Mouse (Mus musculus) c-Kit-positive CD71-negative TER-119-negative erythroid progenitor cells, embryonic 14.5 days (primary cell): ENCODE results near the gene Osm.
A peak's percentile ranks its signal among the peaks of the same experiment; 100 is the strongest.

ENCODE experiments used
- DNase-seq: peaks from one replicate; pipeline ENCODE4 v3.0.0-alpha.2; 2013; ENCODE audit warnings: low read depth

Osm gene

DNA sequence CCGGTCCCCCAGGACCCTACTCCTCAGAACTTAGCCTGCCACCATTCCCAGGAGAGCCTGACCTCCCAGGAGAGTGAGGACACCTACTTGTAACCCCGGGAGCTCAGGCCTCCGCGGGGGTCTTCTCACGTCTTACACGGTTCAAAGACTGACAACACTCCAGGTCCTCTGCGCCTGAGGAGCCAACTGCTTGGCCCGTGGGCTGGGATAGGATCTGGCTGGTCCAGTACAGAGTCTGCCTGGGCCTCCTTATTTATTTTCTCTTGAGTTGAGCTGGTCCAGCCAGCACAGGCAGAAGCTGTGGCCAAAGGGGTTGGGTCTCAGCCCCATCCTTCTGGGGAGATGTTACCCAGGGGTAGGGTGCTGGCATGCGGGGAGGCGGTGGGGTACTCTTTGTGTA is 21.2 kb upstream of the Osm start:
- DNase-seq: no peak

DNA sequence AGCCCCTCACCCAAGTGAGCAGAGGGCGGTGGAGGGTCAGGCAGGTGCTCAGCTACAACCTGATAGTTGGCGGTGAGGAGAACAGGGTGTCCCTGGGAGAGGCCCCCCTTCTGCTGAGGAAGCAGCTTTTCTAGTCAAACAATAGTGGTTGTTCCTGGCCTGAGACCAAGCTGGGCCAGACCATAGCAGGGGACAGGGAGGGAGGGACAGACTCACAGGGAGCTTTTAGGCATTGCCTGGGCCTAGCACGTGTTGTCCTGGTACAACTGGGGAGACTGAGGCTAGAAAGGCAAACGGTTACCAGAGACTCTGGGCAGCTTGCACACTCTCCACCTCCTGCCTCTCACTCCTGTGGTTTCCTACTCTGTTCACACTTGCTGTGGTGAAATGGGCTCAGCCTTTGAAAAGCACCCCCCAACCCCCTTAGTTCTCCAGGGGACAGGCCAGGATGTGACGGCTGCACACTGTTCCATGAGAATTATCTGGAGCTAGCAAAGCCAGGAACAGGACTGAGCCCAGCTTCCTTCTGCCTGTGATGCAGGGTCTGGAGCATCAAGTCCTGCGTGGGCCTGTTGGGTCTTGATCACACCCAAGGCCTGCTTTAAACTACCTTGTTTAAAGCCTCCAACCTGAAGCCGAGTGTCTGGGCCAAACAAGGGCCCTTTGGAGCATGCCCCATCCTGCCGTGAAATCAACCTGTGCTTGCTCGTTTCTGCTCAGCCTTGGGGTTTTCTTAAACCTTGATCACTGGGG is 19.8 kb upstream of the Osm start:
- no peak for DNase-seq

DNA sequence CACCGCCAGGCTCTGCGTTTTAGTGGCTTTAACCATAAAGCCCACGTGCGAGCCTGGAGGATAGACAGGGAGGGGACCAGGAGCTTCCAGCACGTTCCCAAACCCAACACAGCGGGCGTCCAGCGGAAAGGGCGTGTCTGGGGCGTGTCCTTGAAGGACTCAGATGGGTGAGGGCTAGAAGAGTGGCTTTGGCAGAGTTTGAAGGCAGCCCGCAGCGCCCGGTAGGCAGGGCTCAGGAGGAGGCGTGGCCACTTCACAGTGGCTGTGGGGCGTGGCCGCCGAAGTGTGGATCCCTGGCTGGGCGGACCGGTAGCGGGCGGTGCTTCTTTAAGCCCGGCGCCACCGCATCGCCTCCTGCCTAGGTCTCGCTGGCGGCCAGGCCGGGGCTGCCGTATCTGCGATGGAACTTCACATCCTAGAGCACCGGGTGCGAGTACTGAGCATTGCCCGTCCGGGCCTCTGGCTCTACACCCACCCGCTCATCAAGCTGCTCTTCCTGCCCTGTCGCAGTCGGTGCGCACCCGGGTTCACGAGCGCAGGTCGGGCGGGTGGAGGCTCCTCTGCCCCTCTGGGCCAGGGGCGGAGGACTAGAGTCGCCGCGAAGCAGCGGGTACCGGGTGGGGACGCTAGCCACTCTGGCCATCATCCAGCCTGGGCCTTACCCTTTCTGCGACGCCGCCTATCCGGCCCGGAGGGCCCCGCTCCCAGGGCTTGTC is 18.1 kb upstream of the Osm start, which contains the start of gene Castor1:
Gene Castor1, plus strand, starts transcription at position 312 of the 716 bp plus-strand sequence.
- DNase-seq: peak; percentile 76

DNA sequence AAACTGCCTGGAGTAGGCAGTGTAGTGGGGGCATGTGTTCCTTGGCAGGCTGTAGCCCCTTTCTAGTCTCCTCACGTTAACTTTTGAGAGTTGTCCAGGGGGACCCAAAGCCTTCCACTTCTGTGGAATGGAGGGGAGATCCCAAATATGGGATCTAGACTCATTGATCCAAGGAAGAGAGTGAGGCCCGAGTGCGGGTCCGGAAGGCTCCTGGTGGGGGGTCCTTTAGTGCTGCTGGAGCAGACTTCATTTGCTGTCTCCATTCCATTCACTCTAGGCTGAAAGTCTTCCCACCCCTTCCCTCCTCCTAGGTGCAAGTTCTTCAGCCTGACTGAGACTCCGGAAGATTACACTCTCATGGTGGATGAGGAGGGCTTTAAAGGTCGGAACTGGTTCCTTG is 17.6 kb upstream of the Osm start:
- DNase-seq: no peak

DNA sequence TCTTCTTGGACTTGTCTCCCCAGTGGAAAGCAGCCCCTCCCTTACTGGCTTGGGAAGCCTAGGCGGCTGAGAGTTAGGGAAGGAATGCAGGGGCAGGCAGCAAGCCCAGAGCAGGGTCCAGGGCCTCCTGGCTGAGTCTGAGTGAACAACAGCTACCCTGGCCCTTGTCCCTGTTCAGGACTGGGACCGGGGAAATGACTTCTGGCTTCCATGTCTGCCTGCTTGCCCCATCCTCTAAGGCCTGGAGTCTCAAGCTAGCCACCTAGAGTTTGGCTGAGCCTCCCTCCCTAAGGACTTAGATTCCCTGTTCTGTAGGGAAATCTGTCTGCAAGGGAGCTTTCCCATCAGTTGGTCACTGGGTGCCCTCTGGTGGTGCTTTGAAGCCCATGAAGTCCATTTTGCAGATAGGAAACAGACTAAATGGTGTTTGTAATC is 16.9 kb upstream of the Osm start:
- DNase-seq: no peak

DNA sequence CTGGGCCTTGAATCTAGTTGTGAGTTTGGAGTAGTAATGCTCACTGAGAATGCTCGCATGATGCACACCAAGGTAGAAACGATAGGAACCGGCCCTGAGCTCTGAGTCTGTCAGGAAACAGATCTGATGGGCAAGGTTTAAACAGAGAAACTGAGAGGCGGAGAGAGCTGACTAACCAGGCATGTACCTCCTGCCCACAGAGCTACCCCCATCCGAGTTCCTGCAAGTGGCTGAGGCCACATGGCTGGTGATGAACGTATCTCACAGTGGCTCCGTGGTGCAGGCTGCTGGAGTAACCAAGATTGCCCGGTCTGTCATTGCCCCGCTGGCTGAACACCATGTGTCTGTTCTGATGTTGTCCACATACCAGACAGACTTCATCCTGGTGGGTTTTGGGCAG is 16.3 kb upstream of the Osm start:
- no peak for DNase-seq

DNA sequence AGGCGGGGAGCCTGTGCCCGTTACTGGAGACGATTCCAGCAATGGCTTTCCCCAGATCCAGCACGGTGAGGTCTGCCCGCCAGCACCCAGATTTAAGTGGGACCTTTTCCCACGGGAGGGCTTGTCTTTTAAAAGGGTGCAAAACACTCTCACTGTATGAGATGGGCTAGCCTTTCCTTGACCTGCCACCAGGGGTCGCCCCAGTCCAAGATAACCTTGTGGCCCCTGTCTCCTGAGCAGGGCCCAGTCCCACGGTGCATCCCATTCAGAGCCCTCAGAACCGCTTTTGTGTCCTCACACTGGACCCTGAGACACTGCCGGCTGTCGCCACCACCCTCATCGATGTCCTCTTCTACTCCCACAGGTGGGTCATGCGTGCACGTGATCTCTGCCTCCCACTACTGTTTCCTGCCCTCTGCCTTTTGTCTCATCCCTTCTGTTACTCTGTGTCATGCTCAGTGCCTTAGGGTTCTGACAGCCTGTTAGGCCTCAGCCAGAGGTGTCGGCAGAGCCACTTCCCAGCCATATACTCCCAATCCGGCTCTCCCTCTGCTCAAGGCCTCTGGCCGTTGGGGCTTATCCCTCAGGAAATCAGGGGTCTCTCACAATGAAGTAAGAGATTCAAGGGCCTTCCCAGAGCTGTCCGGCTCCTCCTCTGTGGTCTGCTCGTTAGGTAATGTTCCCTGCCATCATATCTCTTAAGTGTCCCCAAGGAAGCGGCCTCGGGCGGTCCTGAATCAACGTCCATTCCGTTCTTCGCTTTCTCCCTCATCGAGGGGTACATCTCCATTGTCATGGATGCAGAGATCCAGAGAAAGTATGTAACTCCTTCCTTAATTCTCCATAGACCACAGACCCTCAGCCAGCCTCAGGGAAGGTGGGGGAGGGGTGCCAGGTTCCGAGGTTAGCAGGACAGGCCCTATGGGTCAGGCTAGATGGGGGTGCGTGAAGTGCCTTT is 15.5 kb upstream of the Osm start:
- DNase-seq: peak; percentile 73

DNA sequence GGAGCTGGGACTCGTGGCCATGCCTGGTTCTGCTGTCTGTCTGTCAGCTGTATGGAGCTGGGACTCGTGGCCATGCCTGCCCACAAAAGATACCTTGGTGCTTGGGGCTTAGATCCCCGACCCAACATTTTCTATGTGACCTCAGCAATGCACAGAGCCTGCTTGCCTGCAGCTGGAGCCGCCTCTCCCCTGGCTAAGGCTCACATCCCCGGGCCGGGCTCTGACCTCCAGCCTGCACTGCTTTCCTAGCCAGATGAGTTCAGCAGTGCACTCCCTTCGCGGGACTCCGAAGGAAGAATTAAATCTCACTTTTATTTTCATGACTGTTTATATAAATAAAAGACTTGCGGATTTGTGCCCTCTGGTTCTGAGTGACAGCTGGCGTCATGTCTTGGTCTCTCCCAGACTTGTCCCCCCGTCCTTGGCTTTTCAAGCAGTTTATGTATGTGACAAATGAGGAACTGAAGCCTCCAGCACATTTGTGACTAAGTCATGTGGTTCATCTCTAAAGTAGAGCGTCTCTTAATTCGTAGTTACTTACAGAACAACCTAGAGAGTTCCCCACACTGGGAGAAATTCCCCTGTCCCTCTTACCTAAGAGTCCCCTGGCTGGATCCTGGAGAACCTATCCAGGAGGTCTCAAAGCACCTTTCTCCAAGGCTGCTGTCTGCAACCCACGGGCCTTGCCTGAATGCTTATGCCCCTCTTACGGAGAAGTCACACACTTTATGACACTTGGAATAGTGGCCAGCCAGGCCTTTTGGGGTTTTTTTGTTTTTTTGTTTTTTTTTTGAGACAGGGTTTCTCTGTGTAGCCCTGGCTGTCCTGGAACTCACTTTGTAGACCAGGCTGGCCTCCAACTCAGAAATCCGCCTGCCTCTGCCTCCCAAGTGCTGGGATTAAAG is 13.9 kb upstream of the Osm start:
- no peak for DNase-seq

DNA sequence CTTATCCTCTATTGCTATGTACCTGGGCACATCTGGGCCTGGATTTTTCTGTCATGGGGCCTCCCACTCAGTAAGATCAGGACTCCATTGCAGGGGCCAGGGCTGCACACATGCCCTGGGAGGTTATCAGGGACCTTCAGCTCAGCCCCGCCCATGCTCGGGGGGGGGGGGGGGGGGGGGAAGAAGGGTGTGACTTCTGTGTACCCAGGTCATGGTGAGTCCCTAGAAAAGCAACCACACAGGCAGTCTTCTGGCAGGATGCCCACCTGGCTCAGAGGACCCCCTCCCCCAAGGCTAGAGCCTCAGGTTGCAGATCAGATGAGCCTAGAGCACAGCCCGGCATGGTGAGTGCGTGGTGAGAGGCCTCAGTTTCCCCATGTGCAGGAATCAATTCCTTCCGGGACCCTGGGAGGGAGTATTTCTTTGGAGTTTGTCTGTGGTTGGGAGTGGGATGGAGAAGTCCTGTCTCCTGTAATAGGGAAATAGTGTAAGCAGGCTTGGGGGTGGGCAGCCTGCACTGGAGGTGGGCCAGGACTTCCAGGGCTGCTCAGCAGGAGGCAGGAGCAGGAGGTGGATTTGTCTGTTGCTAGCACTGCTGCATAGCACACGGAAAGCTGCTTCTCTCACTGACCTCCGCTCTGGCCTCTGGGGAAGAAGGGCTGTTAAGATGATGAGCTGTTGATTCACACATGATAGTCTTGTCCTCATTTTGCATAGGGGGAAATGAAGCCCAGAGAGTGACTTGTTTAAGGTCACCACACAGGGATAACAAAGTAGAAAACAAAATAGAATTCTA is 12.6 kb upstream of the Osm start:
- no peak for DNase-seq

DNA sequence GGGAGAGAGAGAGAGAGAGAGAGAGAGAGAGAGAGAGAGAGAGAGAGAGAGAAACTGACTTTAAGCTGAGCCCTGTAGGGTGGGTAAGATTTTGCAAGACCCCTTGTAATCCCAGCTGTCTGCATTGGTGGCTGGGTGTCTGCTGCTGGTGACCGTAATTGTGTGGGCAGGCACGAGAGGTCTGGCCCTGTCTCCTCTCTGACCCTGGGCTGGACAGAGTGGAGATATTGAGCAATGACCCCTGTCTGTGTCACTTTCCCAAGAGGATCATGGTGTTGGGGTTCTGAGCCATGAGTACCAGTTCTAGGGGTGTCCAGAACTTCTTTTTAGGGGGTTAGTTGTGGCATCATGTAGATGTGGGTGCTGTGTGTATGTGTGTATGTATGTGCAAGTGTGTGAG is 12.0 kb upstream of the Osm start:
- no peak for DNase-seq

DNA sequence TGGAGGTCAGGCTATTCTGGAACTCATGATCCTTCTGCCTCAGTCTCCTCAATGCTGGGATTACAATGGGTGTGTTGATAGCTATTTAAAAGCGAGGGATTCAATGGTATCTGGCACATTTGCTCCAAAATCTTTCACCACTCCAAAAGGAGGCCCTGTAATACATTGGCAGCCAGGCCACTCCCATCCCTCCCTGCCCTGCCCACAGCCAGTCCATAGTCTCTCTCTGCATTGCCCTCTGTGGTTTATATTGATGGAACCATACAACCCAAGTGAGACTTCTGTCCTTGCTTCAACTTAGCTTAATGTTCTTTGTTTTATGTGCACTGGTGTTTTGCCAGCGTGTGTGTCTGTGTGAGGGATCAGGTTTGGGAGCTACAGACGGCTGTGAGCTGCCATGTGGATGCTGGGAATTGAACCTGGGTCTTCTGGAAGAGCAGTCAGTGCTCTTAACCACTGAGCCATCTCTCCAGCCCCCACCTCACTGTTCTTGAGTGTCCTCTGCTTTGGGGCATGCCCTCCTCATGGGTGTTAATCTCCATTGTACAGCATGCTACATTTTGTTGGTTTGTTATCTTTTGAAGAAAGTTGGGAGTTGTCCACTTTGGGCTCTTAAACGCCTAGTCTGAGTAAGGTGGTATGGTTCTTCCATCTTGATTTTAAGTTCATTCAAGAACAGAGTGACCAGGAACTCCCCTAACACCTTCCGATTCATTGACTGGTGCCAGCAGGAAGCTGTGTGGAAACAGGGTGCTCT is 9.5 kb upstream of the Osm start:
- no peak for DNase-seq

DNA sequence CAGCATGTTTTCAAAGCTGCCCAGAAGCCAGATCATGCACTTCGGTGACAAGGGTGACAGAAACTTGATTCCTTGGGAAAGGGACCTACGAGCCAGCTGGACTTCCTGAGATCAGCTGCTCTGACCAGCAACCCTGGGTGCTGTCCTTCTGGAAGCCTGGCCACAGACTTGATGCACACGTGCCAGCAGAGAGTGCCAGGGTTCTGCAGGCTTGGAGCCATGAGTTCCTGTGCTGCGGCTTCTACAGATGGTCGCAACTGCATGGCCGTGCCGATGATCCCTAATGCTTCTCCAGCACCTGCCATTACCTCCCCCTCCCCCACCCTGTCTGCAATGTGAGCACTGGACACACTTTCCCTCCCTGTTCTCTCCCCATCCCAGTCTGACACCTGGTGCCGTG is 7.8 kb upstream of the Osm start:
- no peak for DNase-seq

DNA sequence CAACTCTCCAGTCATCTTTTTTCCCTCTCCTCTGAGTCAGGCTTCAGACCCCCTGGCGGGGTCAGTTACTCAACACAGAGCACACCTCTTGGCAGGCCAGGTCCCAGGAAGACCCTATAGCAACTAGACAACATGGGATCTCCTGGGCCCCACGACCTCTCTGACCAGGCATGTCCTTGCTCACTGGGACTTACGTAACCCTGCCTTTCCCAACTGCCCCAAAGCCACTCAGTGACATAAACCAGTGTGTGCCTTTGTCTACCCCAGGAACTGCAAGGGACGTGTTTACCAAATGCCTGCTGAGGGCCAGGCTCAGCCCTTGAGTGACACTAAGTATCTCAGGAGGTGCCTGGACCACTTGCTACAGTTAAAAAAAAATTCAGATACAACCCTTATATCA is 6.4 kb upstream of the Osm start:
- no peak for DNase-seq

DNA sequence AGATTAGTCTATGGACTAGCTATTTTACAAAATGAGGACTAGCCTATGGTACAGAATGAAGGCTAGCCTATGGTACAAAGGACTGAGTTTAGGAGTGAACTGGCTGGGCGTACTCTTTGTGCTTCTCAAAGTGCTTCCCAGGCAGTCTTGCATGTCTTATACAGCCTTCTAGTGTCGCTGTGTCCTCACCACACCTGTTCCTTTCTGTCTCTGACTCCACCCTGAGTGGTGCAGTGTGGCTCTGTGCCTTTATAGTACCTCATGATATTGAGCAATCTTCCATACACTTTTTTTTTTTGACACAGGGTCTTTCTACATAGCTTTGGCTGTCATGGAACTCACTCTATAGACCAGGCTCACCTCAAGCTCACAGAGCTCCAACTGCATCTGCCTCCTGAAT is 4.8 kb upstream of the Osm start:
- DNase-seq: no peak

DNA sequence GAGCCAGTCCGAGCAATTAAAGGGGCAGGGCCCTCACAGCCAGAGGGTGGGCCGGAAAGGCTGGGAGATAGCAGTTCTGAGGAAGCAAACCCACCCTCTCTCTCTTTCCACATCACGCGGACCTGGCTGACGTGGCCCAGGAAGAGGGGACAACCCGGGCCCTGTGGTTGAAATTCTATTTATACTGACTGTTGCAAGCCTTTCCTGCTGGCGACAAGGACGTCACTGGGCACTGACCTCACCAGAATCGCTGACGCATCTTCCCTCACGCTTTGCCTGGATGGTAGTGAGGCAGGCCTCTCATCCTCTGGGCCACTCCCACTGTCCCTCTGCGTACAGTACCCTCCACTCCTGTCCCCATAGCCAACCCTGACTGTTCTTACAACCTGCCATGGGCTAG is 3.6 kb upstream of the Osm start:
- DNase-seq: peak; percentile 66

DNA sequence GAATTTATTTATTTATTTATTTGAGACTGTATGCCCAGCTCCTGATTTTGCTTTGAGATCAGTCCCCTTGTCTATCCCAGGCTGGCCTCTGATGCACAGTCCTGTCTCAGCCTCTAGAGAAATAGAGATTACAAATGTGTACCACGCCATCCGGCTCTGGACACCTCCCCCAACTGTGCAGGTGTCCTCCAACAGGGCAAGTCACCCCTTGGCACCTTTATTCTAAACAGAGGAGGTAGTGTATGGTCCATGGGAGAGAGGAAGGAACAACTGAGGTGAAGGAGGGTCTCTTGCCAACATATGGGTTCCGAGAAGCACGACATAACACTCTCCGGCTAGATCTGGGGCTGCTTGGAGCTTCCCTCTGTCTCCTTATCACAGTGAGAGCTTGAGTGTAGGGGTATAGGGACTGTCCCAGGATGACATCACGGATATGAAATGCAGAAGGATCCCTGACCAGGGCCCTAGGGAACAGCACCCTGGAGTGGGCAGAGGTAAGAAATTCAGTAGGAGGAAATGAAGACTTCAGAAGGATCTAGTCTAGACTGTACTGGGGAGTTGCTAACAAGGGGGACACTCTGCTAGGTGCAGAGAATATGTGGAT is 1.1 kb upstream of the Osm start:
- no peak for DNase-seq

DNA sequence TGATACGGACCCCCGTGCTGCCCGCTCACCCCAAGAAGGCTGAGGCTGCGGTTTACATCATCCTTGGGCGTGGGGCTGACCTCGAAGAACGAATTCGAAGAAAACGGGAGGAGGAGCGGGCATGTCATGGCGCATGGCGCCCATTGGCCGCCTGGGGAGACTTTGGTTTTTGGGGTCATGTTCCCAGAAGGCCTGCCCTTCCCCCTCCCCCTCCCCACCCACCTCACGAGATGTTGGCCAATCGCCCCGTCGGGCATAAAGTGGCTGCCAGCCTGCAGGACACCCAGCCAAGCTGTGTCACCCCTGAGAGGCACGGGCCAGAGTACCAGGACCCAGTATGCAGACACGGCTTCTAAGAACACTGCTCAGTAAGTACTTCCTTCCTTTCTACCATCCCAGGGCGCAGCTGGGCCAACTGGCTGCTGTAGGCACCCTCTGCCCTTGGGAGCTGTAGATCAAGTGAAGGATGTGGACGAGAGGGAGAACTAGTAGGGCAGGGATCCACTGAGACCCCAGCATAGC is 387 bp downstream of the Osm start:
- no peak for DNase-seq

DNA sequence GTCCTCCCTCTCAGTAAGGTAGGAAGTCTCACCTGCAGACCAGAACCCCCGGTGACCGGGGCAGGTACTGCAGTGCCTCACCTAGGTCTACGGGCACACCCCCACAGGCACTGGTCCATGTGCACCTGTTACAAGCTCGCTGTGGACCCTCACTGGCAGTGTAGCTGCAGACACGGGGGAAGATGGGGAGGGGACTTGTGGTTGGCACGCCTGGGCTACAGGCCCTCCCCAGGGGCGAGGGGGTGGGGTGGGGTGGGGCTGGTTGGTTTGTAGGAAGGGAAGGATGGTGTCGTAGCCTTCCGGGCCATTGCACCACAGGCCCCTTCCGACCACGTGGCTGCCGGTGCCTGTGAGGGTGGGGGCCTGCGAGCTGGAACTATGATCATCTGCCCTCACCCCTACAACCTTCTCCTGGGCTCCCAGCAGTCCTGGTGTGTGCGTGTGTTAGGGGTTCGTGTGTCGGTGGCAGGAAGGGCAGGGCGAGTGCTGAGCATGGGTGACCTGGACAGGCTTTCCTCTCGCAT is 1.2 kb downstream of the Osm start:
- DNase-seq: no peak

DNA sequence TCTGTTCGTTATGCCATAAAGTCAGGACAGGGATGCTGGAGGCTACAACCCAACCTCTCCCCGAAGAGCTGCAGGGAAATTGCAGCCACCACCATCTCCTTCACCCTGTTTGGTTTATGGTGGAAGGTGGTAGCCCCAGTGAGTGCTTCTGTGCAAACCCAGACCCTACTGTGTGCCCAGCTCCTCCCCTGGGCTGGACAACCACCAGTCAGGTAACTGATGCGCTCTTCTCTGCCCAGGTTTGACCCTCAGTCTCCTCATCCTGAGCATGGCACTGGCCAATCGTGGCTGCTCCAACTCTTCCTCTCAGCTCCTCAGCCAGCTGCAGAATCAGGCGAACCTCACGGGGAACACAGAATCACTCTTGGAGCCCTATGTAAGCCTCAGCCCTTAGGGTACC is 1.9 kb downstream of the Osm start:
- no peak for DNase-seq
